Mouse (Mus musculus): ENCODE measurements around the gene Cavin1. TPM values are rescaled to one million over a fixed set of nuclear protein-coding genes. Genes with fewer than 3 reads are reported as not detected.
A peak's percentile ranks its signal among the peaks of the same experiment; 100 is the strongest.

Cavin1 gene
- polyA plus RNA-seq, 1 experiment, result 284 TPM

GRCm38 (mm10) chr11:100983125-100983777 lies 12.6 kb upstream of the Cavin1 start:
- no peak for TF ChIP-seq MYOD1 (IDR thresholded peaks at IDR 0.05; ENCODE audit: control insufficient read depth in 1 of 3, insufficient read length in 2 of 3, low read depth in 2 of 3)
- TF ChIP-seq CEBPB (IDR thresholded peaks at IDR 0.05; ENCODE audit: insufficient read depth, poor library complexity, severe bottlenecking), result no peak
- TF ChIP-seq MYOG (IDR thresholded peaks at IDR 0.05; ENCODE audit: control insufficient read depth in 1 of 3, insufficient read depth in 1 of 3, insufficient read length in 2 of 3, low read depth in 2 of 3), result no peak
- TF ChIP-seq USF1 (IDR thresholded peaks at IDR 0.05; ENCODE audit: low read depth), result no peak
- TF ChIP-seq POLR2AphosphoS2 (IDR thresholded peaks at IDR 0.05; ENCODE audit: insufficient read length, low read depth), result no peak
- Histone ChIP-seq H3ac (ENCODE audit: control insufficient read depth, insufficient read length) (no peak overlapping the region), H3K27me3 (ENCODE audit: control insufficient read depth, insufficient read depth, insufficient read length) (no peaks in the 10 kb centered on the region), H3K79me2 (ENCODE audit: control insufficient read depth, insufficient read depth) (no peaks in the 10 kb centered on the region), H3K4me3 (no peak overlapping the region), H3K4me2 (ENCODE audit: low read depth) (peak overlapping the region; percentile 87), H3K36me3 (ENCODE audit: control insufficient read depth, insufficient read depth) (no peaks in the 10 kb centered on the region)

GRCm38 (mm10) chr11:100982087-100982486 lies 11.4 kb upstream of the Cavin1 start:
- Histone ChIP-seq H3K27me3 (ENCODE audit: control insufficient read depth, insufficient read depth, insufficient read length) (no peaks in the 10 kb centered on the region), H3K79me2 (ENCODE audit: control insufficient read depth, insufficient read depth) (no peaks in the 10 kb centered on the region), H3K36me3 (ENCODE audit: control insufficient read depth, insufficient read depth) (no peaks in the 10 kb centered on the region), H3K4me2 (ENCODE audit: low read depth) (no peak overlapping the region), H3K4me3 (no peak overlapping the region), H3ac (ENCODE audit: control insufficient read depth, insufficient read length) (no peak overlapping the region)
- no peak for TF ChIP-seq TCF3 (IDR thresholded peaks at IDR 0.05; ENCODE audit: insufficient read length, low read depth)
- no peak for TF ChIP-seq MYOG (IDR thresholded peaks at IDR 0.05; ENCODE audit: control insufficient read depth in 1 of 3, insufficient read depth in 1 of 3, insufficient read length in 2 of 3, low read depth in 2 of 3)
- TF ChIP-seq MAX (IDR thresholded peaks at IDR 0.05; ENCODE audit: low read depth), result no peak
- no peak for TF ChIP-seq REST (IDR thresholded peaks at IDR 0.05; ENCODE audit: insufficient read depth, insufficient read length)
- TF ChIP-seq E2F4 (IDR thresholded peaks at IDR 0.05; ENCODE audit: insufficient read depth), result no peak
- TF ChIP-seq TCF12 (IDR thresholded peaks at IDR 0.05; ENCODE audit: insufficient read depth, poor library complexity, severe bottlenecking), result no peak
- TF ChIP-seq SRF (IDR thresholded peaks at IDR 0.05; ENCODE audit: control insufficient read depth, insufficient read length, low read depth), result no peak
- TF ChIP-seq MYOD1 (IDR thresholded peaks at IDR 0.05; ENCODE audit: control insufficient read depth in 1 of 3, insufficient read length in 2 of 3, low read depth in 2 of 3), result no peak
- TF ChIP-seq POLR2AphosphoS2 (IDR thresholded peaks at IDR 0.05; ENCODE audit: insufficient read length, low read depth), result no peak
- TF ChIP-seq USF1 (IDR thresholded peaks at IDR 0.05; ENCODE audit: low read depth), result no peak
- TF ChIP-seq POLR2A (IDR thresholded peaks at IDR 0.05; ENCODE audit: insufficient read length, low read depth), result no peak
- no peak for TF ChIP-seq CEBPB (IDR thresholded peaks at IDR 0.05; ENCODE audit: insufficient read depth, poor library complexity, severe bottlenecking)

GRCm38 (mm10) chr11:100981236-100981635 lies 10.5 kb upstream of the Cavin1 start:
- no peak overlapping the region for H3K4me2 ChIP-seq (ENCODE audit: low read depth)
- no peak overlapping the region for H3ac ChIP-seq (ENCODE audit: control insufficient read depth, insufficient read length)
- H3K4me3 ChIP-seq, result no peak overlapping the region
- H3K36me3 ChIP-seq (ENCODE audit: control insufficient read depth, insufficient read depth), result no peaks in the 10 kb centered on the region
- no peaks in the 10 kb centered on the region for H3K79me2 ChIP-seq (ENCODE audit: control insufficient read depth, insufficient read depth)
- TF ChIP-seq MYOD1 (IDR thresholded peaks at IDR 0.05; ENCODE audit: control insufficient read depth in 1 of 3, insufficient read length in 2 of 3, low read depth in 2 of 3), result no peak
- H3K27me3 ChIP-seq (ENCODE audit: control insufficient read depth, insufficient read depth, insufficient read length), result no peaks in the 10 kb centered on the region

- H3K4me2 ChIP-seq (ENCODE audit: low read depth), result peak overlapping the region; percentile 80
Measured at GRCm38 (mm10) chr11:100980438-100980837, 9.8 kb upstream of the Cavin1 start.

DNA sequence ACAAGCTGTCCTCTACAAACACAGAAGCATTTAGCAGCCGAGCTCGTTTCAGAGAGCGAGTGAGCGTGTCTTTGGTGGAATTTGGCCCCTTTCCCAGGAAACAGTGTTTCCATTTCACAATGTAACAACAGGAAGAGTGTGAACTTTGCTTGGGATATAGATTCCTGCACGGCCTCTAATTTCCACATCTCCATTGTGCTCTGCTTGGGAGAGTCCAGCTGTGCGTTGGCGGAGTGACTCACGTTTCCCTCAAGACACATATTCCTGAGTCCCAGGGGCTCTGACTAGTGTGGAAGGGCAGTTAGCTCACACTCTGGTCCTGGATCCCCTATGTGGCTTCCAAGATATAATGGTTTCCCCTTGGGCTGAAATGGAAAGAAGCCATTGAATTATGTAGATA lies 9.2 kb upstream of the Cavin1 start:
- Histone ChIP-seq H3K36me3 (ENCODE audit: control insufficient read depth, insufficient read depth) (no peaks in the 10 kb centered on the region), H3K4me3 (no peak overlapping the region), H3K79me2 (ENCODE audit: control insufficient read depth, insufficient read depth) (no peaks in the 10 kb centered on the region), H3K4me2 (ENCODE audit: low read depth) (peak overlapping the region; percentile 80), H3K27me3 (ENCODE audit: control insufficient read depth, insufficient read depth, insufficient read length) (no peaks in the 10 kb centered on the region), H3ac (ENCODE audit: control insufficient read depth, insufficient read length) (no peak overlapping the region)
- TF ChIP-seq MYOG (IDR thresholded peaks at IDR 0.05; ENCODE audit: control insufficient read depth in 1 of 3, insufficient read depth in 1 of 3, insufficient read length in 2 of 3, low read depth in 2 of 3) (peak in 1 of 3 experiments; percentile 6), MYOD1 (IDR thresholded peaks at IDR 0.05; ENCODE audit: control insufficient read depth in 1 of 3, insufficient read length in 2 of 3, low read depth in 2 of 3) (peak in 2 of 3 experiments; percentile 52 to 65), SRF (IDR thresholded peaks at IDR 0.05; ENCODE audit: control insufficient read depth, insufficient read length, low read depth) (no peak), TCF12 (IDR thresholded peaks at IDR 0.05; ENCODE audit: insufficient read depth, poor library complexity, severe bottlenecking) (peak; percentile 27), CEBPB (IDR thresholded peaks at IDR 0.05; ENCODE audit: insufficient read depth, poor library complexity, severe bottlenecking) (peak; percentile 66; the same call in 1 of the 2 replicates), TCF3 (IDR thresholded peaks at IDR 0.05; ENCODE audit: insufficient read length, low read depth) (no peak)

More at GRCm38 (mm10) chr11:100980438-100980837, 9.8 kb upstream of the Cavin1 start:
- no peaks in the 10 kb centered on the region for H3K79me2 ChIP-seq (ENCODE audit: control insufficient read depth, insufficient read depth)
- TF ChIP-seq TCF12 (IDR thresholded peaks at IDR 0.05; ENCODE audit: insufficient read depth, poor library complexity, severe bottlenecking) (no peak), USF1 (IDR thresholded peaks at IDR 0.05; ENCODE audit: low read depth) (no peak), REST (IDR thresholded peaks at IDR 0.05; ENCODE audit: insufficient read depth, insufficient read length) (no peak), CEBPB (IDR thresholded peaks at IDR 0.05; ENCODE audit: insufficient read depth, poor library complexity, severe bottlenecking) (no peak), MYOD1 (IDR thresholded peaks at IDR 0.05; ENCODE audit: control insufficient read depth in 1 of 3, insufficient read length in 2 of 3, low read depth in 2 of 3) (no peak), MYOG (IDR thresholded peaks at IDR 0.05; ENCODE audit: control insufficient read depth in 1 of 3, insufficient read depth in 1 of 3, insufficient read length in 2 of 3, low read depth in 2 of 3) (no peak), MAX (IDR thresholded peaks at IDR 0.05; ENCODE audit: low read depth) (no peak), SRF (IDR thresholded peaks at IDR 0.05; ENCODE audit: control insufficient read depth, insufficient read length, low read depth) (no peak), POLR2A (IDR thresholded peaks at IDR 0.05; ENCODE audit: insufficient read length, low read depth) (no peak), E2F4 (IDR thresholded peaks at IDR 0.05; ENCODE audit: insufficient read depth) (no peak), POLR2AphosphoS2 (IDR thresholded peaks at IDR 0.05; ENCODE audit: insufficient read length, low read depth) (no peak), TCF3 (IDR thresholded peaks at IDR 0.05; ENCODE audit: insufficient read length, low read depth) (no peak)
- no peaks in the 10 kb centered on the region for H3K36me3 ChIP-seq (ENCODE audit: control insufficient read depth, insufficient read depth)
- H3K27me3 ChIP-seq (ENCODE audit: control insufficient read depth, insufficient read depth, insufficient read length), result no peaks in the 10 kb centered on the region
- H3ac ChIP-seq (ENCODE audit: control insufficient read depth, insufficient read length), result no peak overlapping the region
- no peak overlapping the region for H3K4me3 ChIP-seq

Data from myocyte (in vitro differentiated cells).